Mouse (Mus musculus): ENCODE results near the gene Dap. TPM values are rescaled to one million over a fixed set of nuclear protein-coding genes. Genes with fewer than 3 reads are reported as not detected.

Dap gene
- polyA plus RNA-seq, 1 experiment, result 214 TPM

GRCm38 (mm10) chr15:31273509-31273908 is 49.4 kb downstream of the Dap start:
- H3K4me3 ChIP-seq (ENCODE audit: insufficient read depth, low read length), result no peak overlapping the region
- H3K4me1 ChIP-seq (ENCODE audit: control insufficient read depth, insufficient read depth, low read length), result no peaks in the 10 kb centered on the region
- H3K27ac ChIP-seq (ENCODE audit: insufficient read depth, low read length), result no peak overlapping the region
- no peak for TF ChIP-seq CTCF (IDR thresholded peaks at IDR 0.05; ENCODE audit: borderline replicate concordance, insufficient read depth, low read length)
- TF ChIP-seq POLR2A (IDR thresholded peaks at IDR 0.05; ENCODE audit: low read depth, low read length), result no peak

- Histone ChIP-seq H3K27ac (ENCODE audit: insufficient read depth, low read length) (no peak overlapping the region), H3K4me3 (ENCODE audit: insufficient read depth, low read length) (no peak overlapping the region), H3K4me1 (ENCODE audit: control insufficient read depth, insufficient read depth, low read length) (no peaks in the 10 kb centered on the region)
- no peak for TF ChIP-seq CTCF (IDR thresholded peaks at IDR 0.05; ENCODE audit: borderline replicate concordance, insufficient read depth, low read length)
- no peak for TF ChIP-seq POLR2A (IDR thresholded peaks at IDR 0.05; ENCODE audit: low read depth, low read length)
Observed at GRCm38 (mm10) chr15:31278090-31278489, 54.0 kb downstream of the Dap start.

- H3K4me3 ChIP-seq (ENCODE audit: insufficient read depth, low read length), result no peak overlapping the region
- TF ChIP-seq POLR2A (IDR thresholded peaks at IDR 0.05; ENCODE audit: low read depth, low read length) (no peak), CTCF (IDR thresholded peaks at IDR 0.05; ENCODE audit: borderline replicate concordance, insufficient read depth, low read length) (no peak)
- H3K4me1 ChIP-seq (ENCODE audit: control insufficient read depth, insufficient read depth, low read length), result no peaks in the 10 kb centered on the region
- no peak overlapping the region for H3K27ac ChIP-seq (ENCODE audit: insufficient read depth, low read length)
Observed at GRCm38 (mm10) chr15:31279120-31279519, 55.0 kb downstream of the Dap start.

- H3K27ac ChIP-seq (ENCODE audit: insufficient read depth, low read length), result no peak overlapping the region
- no peak overlapping the region for H3K4me3 ChIP-seq (ENCODE audit: insufficient read depth, low read length)
- TF ChIP-seq CTCF (IDR thresholded peaks at IDR 0.05; ENCODE audit: borderline replicate concordance, insufficient read depth, low read length) (no peak), POLR2A (IDR thresholded peaks at IDR 0.05; ENCODE audit: low read depth, low read length) (no peak)
- H3K4me1 ChIP-seq (ENCODE audit: control insufficient read depth, insufficient read depth, low read length), result no peaks in the 10 kb centered on the region
Observed at GRCm38 (mm10) chr15:31279577-31280004, 55.5 kb downstream of the Dap start.

GRCm38 (mm10) chr15:31280059-31280458 is 55.9 kb downstream of the Dap start:
- Histone ChIP-seq H3K27ac (ENCODE audit: insufficient read depth, low read length) (no peak overlapping the region), H3K4me1 (ENCODE audit: control insufficient read depth, insufficient read depth, low read length) (no peaks in the 10 kb centered on the region), H3K4me3 (ENCODE audit: insufficient read depth, low read length) (no peak overlapping the region)
- TF ChIP-seq CTCF (IDR thresholded peaks at IDR 0.05; ENCODE audit: borderline replicate concordance, insufficient read depth, low read length) (no peak), POLR2A (IDR thresholded peaks at IDR 0.05; ENCODE audit: low read depth, low read length) (no peak)

- Histone ChIP-seq H3K4me1 (ENCODE audit: control insufficient read depth, insufficient read depth, low read length) (no peaks in the 10 kb centered on the region), H3K27ac (ENCODE audit: insufficient read depth, low read length) (no peak overlapping the region), H3K4me3 (ENCODE audit: insufficient read depth, low read length) (no peak overlapping the region)
- no peak for TF ChIP-seq POLR2A (IDR thresholded peaks at IDR 0.05; ENCODE audit: low read depth, low read length)
- TF ChIP-seq CTCF (IDR thresholded peaks at IDR 0.05; ENCODE audit: borderline replicate concordance, insufficient read depth, low read length), result no peak
Observed at GRCm38 (mm10) chr15:31280683-31281082, 56.6 kb downstream of the Dap start.

- no peak overlapping the region for H3K27ac ChIP-seq (ENCODE audit: insufficient read depth, low read length)
- H3K4me1 ChIP-seq (ENCODE audit: control insufficient read depth, insufficient read depth, low read length), result no peaks in the 10 kb centered on the region
- H3K4me3 ChIP-seq (ENCODE audit: insufficient read depth, low read length), result no peak overlapping the region
- TF ChIP-seq CTCF (IDR thresholded peaks at IDR 0.05; ENCODE audit: borderline replicate concordance, insufficient read depth, low read length), result no peak
- no peak for TF ChIP-seq POLR2A (IDR thresholded peaks at IDR 0.05; ENCODE audit: low read depth, low read length)
Observed at GRCm38 (mm10) chr15:31281830-31282229, 57.7 kb downstream of the Dap start.

- no peak overlapping the region for H3K27ac ChIP-seq (ENCODE audit: insufficient read depth, low read length)
- no peak for TF ChIP-seq CTCF (IDR thresholded peaks at IDR 0.05; ENCODE audit: borderline replicate concordance, insufficient read depth, low read length)
- TF ChIP-seq POLR2A (IDR thresholded peaks at IDR 0.05; ENCODE audit: low read depth, low read length), result no peak
- H3K4me3 ChIP-seq (ENCODE audit: insufficient read depth, low read length), result no peak overlapping the region
- H3K4me1 ChIP-seq (ENCODE audit: control insufficient read depth, insufficient read depth, low read length), result no peaks in the 10 kb centered on the region
Observed at GRCm38 (mm10) chr15:31282353-31282752, 58.2 kb downstream of the Dap start.

- Histone ChIP-seq H3K4me1 (ENCODE audit: control insufficient read depth, insufficient read depth, low read length) (no peaks in the 10 kb centered on the region), H3K4me3 (ENCODE audit: insufficient read depth, low read length) (no peak overlapping the region), H3K27ac (ENCODE audit: insufficient read depth, low read length) (no peak overlapping the region)
- no peak for TF ChIP-seq CTCF (IDR thresholded peaks at IDR 0.05; ENCODE audit: borderline replicate concordance, insufficient read depth, low read length)
- TF ChIP-seq POLR2A (IDR thresholded peaks at IDR 0.05; ENCODE audit: low read depth, low read length), result no peak
Observed at GRCm38 (mm10) chr15:31284142-31284541, 60.0 kb downstream of the Dap start.

- Histone ChIP-seq H3K4me3 (ENCODE audit: insufficient read depth, low read length) (no peak overlapping the region), H3K4me1 (ENCODE audit: control insufficient read depth, insufficient read depth, low read length) (no peaks in the 10 kb centered on the region), H3K27ac (ENCODE audit: insufficient read depth, low read length) (no peak overlapping the region)
- TF ChIP-seq POLR2A (IDR thresholded peaks at IDR 0.05; ENCODE audit: low read depth, low read length) (no peak), CTCF (IDR thresholded peaks at IDR 0.05; ENCODE audit: borderline replicate concordance, insufficient read depth, low read length) (no peak)
Observed at GRCm38 (mm10) chr15:31284922-31285631, 61.0 kb downstream of the Dap start.

Measured in embryonic fibroblast, embryonic 13.5 days (primary cell).